Mouse (Mus musculus): ENCODE measurements around the gene C1galt1. TPM values are rescaled to one million over a fixed set of nuclear protein-coding genes. Genes with fewer than 3 reads are reported as not detected.
A peak's percentile ranks its signal among the peaks of the same experiment; 100 is the strongest.

Gene C1galt1
- polyA plus RNA-seq (2014; fragmentation: Nextera tagmentation; extraction: Ambion mirVana): 4.5 and 5.1 TPM in 2 replicates

- Histone ChIP-seq H3K27me3 (ENCODE audit: control insufficient read depth, insufficient read depth, low read length) (no peaks in the 10 kb centered on the region), H3K4me1 (ENCODE audit: control insufficient read depth, insufficient read depth, low read length) (peaks cover 11% of the 10 kb centered on the region), H3K4me2 (peak within 1 kb of the TSS; percentile 68), H3K4me3 (ENCODE audit: low read depth, low read length) (peak within 1 kb of the TSS; percentile 87), H3K36me3 (ENCODE audit: control insufficient read depth, insufficient read depth, low read length) (no peaks in the 10 kb centered on the region), H3K9ac (ENCODE audit: low read depth, low read length) (peak within 1 kb of the TSS; percentile 94), H3K9me3 (replicated peaks; ENCODE audit: control insufficient read depth, low read length) (no peaks in the 10 kb centered on the region), H3K27ac (ENCODE audit: low read depth, low read length) (peak within 1 kb of the TSS; percentile 95)
- peak; percentile 86 for ATAC-seq (replicated peaks; ENCODE audit: insufficient number of reproducible peaks, low FRiP score, low TSS enrichment)
- WGBS (ENCODE audit: insufficient replicate concordance): under 1% methylated on average over 47 of the region's 93 CpGs
Measured at GRCm38 (mm10) chr6:7844802-7845679, at the start of gene C1galt1. Gene C1galt1 (plus strand): TSS chr6:7844842.

DNA sequence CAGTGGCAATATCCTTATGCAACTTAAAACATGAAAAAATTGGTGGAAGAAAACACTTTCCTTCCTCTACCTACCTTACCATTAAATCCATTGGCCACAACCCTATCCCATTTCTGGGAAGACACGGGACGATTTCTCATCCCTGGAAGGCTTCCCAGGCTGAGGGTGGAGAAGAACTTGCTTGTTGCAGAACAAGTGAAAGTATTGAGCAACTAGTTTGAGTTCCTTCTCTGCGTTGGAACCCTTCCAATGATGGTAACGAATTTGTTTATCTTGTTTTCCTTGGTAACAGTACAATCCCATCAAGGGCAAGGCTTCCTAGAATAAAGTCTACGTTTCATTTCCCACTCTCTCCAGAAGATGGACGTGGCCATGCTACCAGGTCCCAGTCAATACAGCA, 44.7 kb upstream of the C1galt1 start:
- no peak overlapping the region for H3K4me2 ChIP-seq
- H3K27ac ChIP-seq (ENCODE audit: low read depth, low read length): no peak overlapping the region
- no peaks in the 10 kb centered on the region for H3K4me1 ChIP-seq (ENCODE audit: control insufficient read depth, insufficient read depth, low read length)
- WGBS (ENCODE audit: insufficient replicate concordance): 78% methylated on average over 6 of the region's 6 CpGs
- H3K9ac ChIP-seq (ENCODE audit: low read depth, low read length): no peak overlapping the region
- H3K36me3 ChIP-seq (ENCODE audit: control insufficient read depth, insufficient read depth, low read length): no peaks in the 10 kb centered on the region
- H3K9me3 ChIP-seq (replicated peaks; ENCODE audit: control insufficient read depth, low read length): no peaks in the 10 kb centered on the region; the same call in 1 of the 2 replicates
- H3K27me3 ChIP-seq (ENCODE audit: control insufficient read depth, insufficient read depth, low read length): no peaks in the 10 kb centered on the region
- no peak overlapping the region for H3K4me3 ChIP-seq (ENCODE audit: low read depth, low read length)
- ATAC-seq (replicated peaks; ENCODE audit: insufficient number of reproducible peaks, low FRiP score, low TSS enrichment): no peak

DNA sequence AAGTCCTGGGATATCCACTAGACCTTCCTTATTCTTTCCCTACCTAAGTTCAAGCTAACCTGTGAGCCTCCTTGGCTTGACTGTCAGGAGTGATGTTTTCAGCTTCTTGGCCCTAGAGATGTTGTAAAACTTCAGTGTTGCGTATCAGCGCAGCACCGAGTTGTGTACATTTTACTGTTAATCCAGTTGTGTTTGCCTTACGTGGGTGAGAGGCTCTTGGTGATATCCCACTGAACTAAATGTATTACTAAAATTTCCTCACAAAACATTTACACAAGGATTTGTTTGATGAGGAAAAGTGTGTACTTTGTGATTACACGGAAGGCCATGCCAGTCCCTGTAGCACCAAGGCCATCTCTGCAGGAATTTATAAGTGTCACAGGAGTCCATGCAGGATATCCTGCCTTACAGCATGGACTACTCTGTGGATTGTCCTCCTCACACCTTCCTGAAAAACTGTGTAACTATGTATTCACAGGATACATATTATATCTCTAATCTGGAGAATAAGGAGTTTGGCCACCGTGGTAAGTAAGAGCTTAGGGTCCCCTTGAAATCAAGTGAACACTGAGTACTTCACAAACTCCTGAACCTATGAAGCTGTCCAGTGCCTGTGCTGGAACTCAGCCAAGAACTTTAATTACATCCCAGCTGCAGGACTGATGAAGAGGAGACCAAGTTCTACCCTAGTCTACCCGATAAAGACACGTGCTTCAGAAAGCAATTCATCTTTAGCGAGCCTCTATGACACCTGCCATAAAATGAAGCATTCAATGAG, 40.7 kb upstream of the C1galt1 start:
- no peaks in the 10 kb centered on the region for H3K27me3 ChIP-seq (ENCODE audit: control insufficient read depth, insufficient read depth, low read length)
- no peaks in the 10 kb centered on the region; the same call in 1 of the 2 replicates for H3K9me3 ChIP-seq (replicated peaks; ENCODE audit: control insufficient read depth, low read length)

GRCm38 (mm10) chr6:7814146-7814545, 30.5 kb upstream of the C1galt1 start:
- H3K4me3 ChIP-seq (ENCODE audit: low read depth, low read length): no peak overlapping the region
- ATAC-seq (replicated peaks; ENCODE audit: insufficient number of reproducible peaks, low FRiP score, low TSS enrichment): no peak
- H3K27me3 ChIP-seq (ENCODE audit: control insufficient read depth, insufficient read depth, low read length): no peaks in the 10 kb centered on the region
- H3K4me2 ChIP-seq: no peak overlapping the region
- H3K4me1 ChIP-seq (ENCODE audit: control insufficient read depth, insufficient read depth, low read length): no peaks in the 10 kb centered on the region
- WGBS (ENCODE audit: insufficient replicate concordance): 42% methylated on average over 2 of the region's 2 CpGs
- H3K9me3 ChIP-seq (replicated peaks; ENCODE audit: control insufficient read depth, low read length): no peaks in the 10 kb centered on the region
- no peak overlapping the region for H3K27ac ChIP-seq (ENCODE audit: low read depth, low read length)
- H3K9ac ChIP-seq (ENCODE audit: low read depth, low read length): no peak overlapping the region
- H3K36me3 ChIP-seq (ENCODE audit: control insufficient read depth, insufficient read depth, low read length): no peaks in the 10 kb centered on the region

More for the DNA sequence above, 40.7 kb upstream of the C1galt1 start:
- ATAC-seq (replicated peaks; ENCODE audit: insufficient number of reproducible peaks, low FRiP score, low TSS enrichment): no peak
- Histone ChIP-seq H3K27ac (ENCODE audit: low read depth, low read length) (no peak overlapping the region), H3K4me1 (ENCODE audit: control insufficient read depth, insufficient read depth, low read length) (no peaks in the 10 kb centered on the region), H3K9ac (ENCODE audit: low read depth, low read length) (no peak overlapping the region), H3K4me2 (no peak overlapping the region), H3K36me3 (ENCODE audit: control insufficient read depth, insufficient read depth, low read length) (no peaks in the 10 kb centered on the region), H3K4me3 (ENCODE audit: low read depth, low read length) (no peak overlapping the region)
- 75% methylated on average over 9 of the region's 9 CpGs for WGBS (ENCODE audit: insufficient replicate concordance)

DNA sequence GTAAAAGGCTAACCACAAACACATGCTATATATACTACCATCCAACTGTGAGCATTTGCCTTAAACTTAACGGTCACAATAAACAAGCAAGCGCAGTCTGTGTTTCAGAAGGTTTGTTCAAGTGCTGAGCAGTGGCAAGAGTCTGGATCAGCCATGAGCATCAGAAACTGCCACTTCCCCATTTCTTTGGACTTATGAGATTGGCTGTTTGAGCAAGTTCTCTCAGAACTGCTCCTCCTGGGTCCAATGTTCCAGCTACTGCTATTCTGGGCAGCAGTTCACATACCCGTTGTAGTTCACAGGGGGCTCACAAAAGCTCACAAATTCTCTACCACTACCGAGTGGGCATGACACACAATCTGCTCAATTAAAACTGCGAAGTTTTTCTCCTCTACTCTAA, 28.4 kb upstream of the C1galt1 start:
- Histone ChIP-seq H3K9ac (ENCODE audit: low read depth, low read length) (no peak overlapping the region), H3K4me2 (no peak overlapping the region), H3K4me3 (ENCODE audit: low read depth, low read length) (no peak overlapping the region), H3K27me3 (ENCODE audit: control insufficient read depth, insufficient read depth, low read length) (no peaks in the 10 kb centered on the region), H3K9me3 (replicated peaks; ENCODE audit: control insufficient read depth, low read length) (no peaks in the 10 kb centered on the region), H3K4me1 (ENCODE audit: control insufficient read depth, insufficient read depth, low read length) (no peaks in the 10 kb centered on the region), H3K36me3 (ENCODE audit: control insufficient read depth, insufficient read depth, low read length) (no peaks in the 10 kb centered on the region), H3K27ac (ENCODE audit: low read depth, low read length) (no peak overlapping the region)
- WGBS (ENCODE audit: insufficient replicate concordance): 78% methylated on average over 5 of the region's 5 CpGs
- ATAC-seq (replicated peaks; ENCODE audit: insufficient number of reproducible peaks, low FRiP score, low TSS enrichment): no peak

GRCm38 (mm10) chr6:7822688-7823087, 22.0 kb upstream of the C1galt1 start:
- H3K9me3 ChIP-seq (replicated peaks; ENCODE audit: control insufficient read depth, low read length): no peaks in the 10 kb centered on the region
- no peaks in the 10 kb centered on the region for H3K36me3 ChIP-seq (ENCODE audit: control insufficient read depth, insufficient read depth, low read length)
- no peak overlapping the region for H3K4me3 ChIP-seq (ENCODE audit: low read depth, low read length)
- no peak overlapping the region for H3K4me2 ChIP-seq
- H3K9ac ChIP-seq (ENCODE audit: low read depth, low read length): no peak overlapping the region
- H3K27ac ChIP-seq (ENCODE audit: low read depth, low read length): no peak overlapping the region
- ATAC-seq (replicated peaks; ENCODE audit: insufficient number of reproducible peaks, low FRiP score, low TSS enrichment): no peak
- no peaks in the 10 kb centered on the region for H3K4me1 ChIP-seq (ENCODE audit: control insufficient read depth, insufficient read depth, low read length)
- WGBS (ENCODE audit: insufficient replicate concordance): 60% methylated on average over 6 of the region's 6 CpGs
- no peaks in the 10 kb centered on the region for H3K27me3 ChIP-seq (ENCODE audit: control insufficient read depth, insufficient read depth, low read length)

GRCm38 (mm10) chr6:7830793-7831192, 13.8 kb upstream of the C1galt1 start:
- WGBS (ENCODE audit: insufficient replicate concordance): 73% methylated on average over 8 of the region's 8 CpGs
- ATAC-seq (replicated peaks; ENCODE audit: insufficient number of reproducible peaks, low FRiP score, low TSS enrichment): no peak
- H3K27me3 ChIP-seq (ENCODE audit: control insufficient read depth, insufficient read depth, low read length): no peaks in the 10 kb centered on the region
- H3K4me3 ChIP-seq (ENCODE audit: low read depth, low read length): no peak overlapping the region
- no peaks in the 10 kb centered on the region for H3K4me1 ChIP-seq (ENCODE audit: control insufficient read depth, insufficient read depth, low read length)
- no peak overlapping the region for H3K9ac ChIP-seq (ENCODE audit: low read depth, low read length)
- H3K9me3 ChIP-seq (replicated peaks; ENCODE audit: control insufficient read depth, low read length): no peaks in the 10 kb centered on the region
- H3K27ac ChIP-seq (ENCODE audit: low read depth, low read length): no peak overlapping the region
- no peak overlapping the region for H3K4me2 ChIP-seq
- no peaks in the 10 kb centered on the region for H3K36me3 ChIP-seq (ENCODE audit: control insufficient read depth, insufficient read depth, low read length)

GRCm38 (mm10) chr6:7832564-7833175, 12.0 kb upstream of the C1galt1 start:
- Histone ChIP-seq H3K4me3 (ENCODE audit: low read depth, low read length) (no peak overlapping the region), H3K9ac (ENCODE audit: low read depth, low read length) (no peak overlapping the region), H3K4me2 (no peak overlapping the region), H3K36me3 (ENCODE audit: control insufficient read depth, insufficient read depth, low read length) (no peaks in the 10 kb centered on the region), H3K9me3 (replicated peaks; ENCODE audit: control insufficient read depth, low read length) (no peaks in the 10 kb centered on the region), H3K27me3 (ENCODE audit: control insufficient read depth, insufficient read depth, low read length) (no peaks in the 10 kb centered on the region), H3K27ac (ENCODE audit: low read depth, low read length) (no peak overlapping the region), H3K4me1 (ENCODE audit: control insufficient read depth, insufficient read depth, low read length) (no peaks in the 10 kb centered on the region)
- 84% methylated on average over 6 of the region's 6 CpGs for WGBS (ENCODE audit: insufficient replicate concordance)
- ATAC-seq (replicated peaks; ENCODE audit: insufficient number of reproducible peaks, low FRiP score, low TSS enrichment): no peak
